Mouse (Mus musculus): ENCODE measurements around the gene Trim9.
A peak's percentile ranks its signal among the peaks of the same experiment; 100 is the strongest.

Trim9 gene

GRCm38 (mm10) chr12:70347202-70347841 lies at the start of gene Trim9:
Trim9 (minus strand) TSS chr12:70347614.
- peak; percentile 97 for DNase-seq (ENCODE audit: low spot score)

DNA sequence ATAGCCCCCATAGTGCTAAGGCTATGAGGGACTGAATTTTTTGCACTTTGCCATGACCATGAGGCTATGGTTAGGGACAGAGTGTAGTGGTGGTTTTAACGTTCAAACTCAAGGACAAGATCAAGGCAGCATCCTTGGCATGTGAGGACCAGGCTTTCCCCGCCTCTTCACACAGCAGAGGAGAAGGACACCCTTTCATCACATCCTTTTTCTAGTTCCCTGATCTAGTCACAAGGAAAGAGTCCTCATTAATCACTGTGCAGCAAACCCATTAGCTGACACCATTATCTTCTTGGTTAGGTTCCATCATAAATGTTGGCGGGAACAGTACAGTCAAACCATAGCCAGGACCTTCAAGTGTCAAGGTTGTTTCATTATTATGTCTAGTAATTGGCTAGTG lies 47.6 kb upstream of the Trim9 start:
- DNase-seq (ENCODE audit: low spot score), result no peak

- DNase-seq (ENCODE audit: low spot score), result no peak
These were observed 43.8 kb upstream of the Trim9 start for GRCm38 (mm10) chr12:70391236-70391635.

DNA sequence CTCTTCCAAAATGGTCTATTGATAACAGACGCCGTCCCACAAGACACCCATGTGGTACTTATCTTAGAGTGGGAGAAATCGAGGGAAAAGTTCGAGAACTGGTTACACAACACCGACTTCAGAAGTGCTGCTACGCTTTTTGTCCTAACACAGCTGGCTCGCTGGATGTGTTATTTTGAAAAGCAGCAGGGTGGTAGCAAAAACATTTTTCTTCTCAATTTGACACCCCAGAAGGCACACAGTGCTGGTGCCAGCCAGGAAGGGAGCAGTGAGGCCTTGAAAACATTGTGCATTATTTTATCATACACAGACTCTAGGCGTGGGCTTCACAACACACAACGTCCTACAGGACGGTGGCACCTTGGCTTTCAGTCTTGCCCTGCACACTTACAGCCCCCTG lies 27.6 kb upstream of the Trim9 start:
- DNase-seq (ENCODE audit: low spot score), result no peak

GRCm38 (mm10) chr12:70372874-70373273 lies 25.5 kb upstream of the Trim9 start:
- DNase-seq (ENCODE audit: low spot score), result peak; percentile 49

DNA sequence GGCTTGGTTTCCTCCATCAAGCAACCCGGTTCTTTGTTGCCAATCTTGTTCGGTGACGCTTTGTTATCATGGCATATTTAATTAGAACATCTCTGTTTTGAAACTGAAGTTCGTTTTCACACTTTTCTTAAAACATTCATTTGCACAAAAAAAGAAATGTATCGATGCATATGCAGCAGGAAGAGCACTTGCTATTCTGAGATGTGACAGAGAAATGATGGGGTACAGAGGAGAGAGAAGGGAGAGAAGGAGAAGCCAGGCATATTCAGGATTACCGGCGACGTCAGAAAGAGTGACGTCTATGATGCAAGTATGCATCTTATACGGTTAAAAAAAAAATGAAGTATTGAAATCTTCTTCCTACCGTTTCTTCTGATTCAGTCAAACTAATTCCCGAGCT lies 21.9 kb upstream of the Trim9 start:
- no peak for DNase-seq (ENCODE audit: low spot score)

- DNase-seq (ENCODE audit: low spot score), result no peak
These were observed 21.4 kb upstream of the Trim9 start for GRCm38 (mm10) chr12:70368820-70369219.

DNA sequence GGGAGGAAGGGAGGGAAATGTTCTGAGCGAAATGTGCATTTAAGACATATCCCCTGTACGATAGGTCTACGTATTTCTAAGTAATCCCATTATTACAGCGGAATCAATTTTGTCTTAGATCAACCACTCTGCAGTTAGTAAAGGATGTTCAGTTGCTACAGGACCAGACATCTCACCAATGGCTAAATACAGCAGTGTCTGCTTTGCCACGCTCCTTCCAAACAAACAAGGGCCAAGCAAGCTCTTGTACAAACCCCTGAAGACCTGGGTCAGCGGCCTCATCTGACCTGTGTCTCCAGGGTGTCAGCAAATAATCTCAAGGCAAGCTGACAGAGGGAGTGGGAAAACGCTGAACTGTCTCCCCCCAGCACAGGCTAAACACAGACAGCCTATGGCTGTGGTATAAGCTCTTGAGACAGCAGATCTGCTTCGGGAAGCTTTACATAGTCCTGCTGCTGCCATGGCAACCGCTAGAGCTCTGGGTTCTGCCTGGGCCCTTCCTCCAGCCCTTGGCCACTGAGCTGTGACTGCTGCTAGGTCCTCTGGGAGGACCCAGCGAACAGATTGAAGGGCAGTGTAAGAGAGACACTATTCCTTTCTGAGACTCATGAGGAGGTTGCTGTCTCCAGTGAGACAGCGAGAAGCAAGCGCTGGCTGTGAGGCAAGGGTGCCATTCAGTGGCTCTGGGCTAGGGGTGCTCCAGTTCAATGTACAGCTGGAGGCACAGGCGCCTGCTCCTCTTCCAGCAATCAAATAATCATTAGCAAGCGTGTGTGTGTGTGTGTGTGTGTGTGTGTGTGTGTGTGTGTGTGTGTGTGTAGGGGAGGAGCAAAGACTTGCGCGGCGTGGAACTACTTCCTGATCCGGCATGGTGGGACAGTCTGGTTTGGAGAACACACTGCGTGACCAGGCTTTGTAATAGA lies 20.2 kb upstream of the Trim9 start:
- DNase-seq (ENCODE audit: low spot score), result peak; percentile 70

DNA sequence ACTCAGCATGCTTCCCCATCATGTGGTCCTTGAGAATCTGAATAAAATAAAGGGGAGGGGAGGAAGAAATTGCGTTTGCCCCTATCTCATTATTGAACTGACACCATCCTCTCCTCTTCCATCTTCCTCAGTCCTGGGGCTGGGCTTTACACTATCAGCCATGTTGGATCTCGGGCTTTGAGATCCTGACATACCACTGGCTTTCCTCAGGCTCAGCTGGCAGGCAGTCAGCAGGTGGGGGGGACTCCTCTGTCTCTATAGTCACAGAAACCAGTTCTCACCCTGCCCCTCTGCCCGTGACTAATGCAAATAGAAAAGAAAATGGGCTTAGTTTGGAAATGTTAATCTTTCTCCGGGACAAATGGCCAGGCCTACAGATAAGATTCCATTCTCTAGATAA lies 15.6 kb upstream of the Trim9 start:
- no peak for DNase-seq (ENCODE audit: low spot score)

DNA sequence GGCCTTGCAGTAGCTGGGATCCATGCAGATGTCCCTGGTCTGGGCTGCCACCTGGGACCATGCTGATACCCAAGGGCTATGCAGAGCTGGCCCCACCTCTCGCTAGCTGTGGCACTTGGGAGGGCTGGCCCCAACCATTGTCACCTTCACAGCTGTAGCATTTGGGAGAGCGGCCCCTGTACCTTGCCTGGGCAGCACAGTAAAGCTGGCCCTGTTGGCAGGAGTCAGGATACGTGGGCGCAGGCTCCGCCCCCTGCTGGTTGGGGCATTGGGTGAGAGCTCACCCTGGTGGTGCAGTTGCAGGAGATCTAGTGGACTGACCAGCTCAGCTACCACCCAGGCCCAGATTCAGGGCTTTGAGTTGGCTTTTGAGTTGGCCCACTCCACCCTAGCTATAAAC lies 12.9 kb upstream of the Trim9 start:
- no peak for DNase-seq (ENCODE audit: low spot score)

DNA sequence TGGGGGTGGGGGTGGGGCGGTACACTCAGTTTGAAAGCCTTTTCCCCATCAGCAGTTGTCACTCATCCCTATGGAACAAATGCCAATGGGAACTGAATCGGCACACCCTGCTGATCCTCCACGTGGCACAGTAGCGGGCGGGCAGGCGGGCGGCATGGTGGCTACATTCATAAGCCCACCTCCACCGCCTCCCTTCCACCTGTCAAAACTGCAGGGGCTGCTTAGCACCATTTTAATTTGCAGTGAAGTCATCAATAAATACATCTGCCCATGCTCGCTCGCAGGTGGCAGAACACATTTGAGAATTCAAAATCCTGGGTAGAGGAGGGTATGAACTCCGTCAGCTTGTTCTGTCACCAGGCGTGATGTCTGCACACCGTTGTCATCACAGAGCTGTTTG lies 12.0 kb upstream of the Trim9 start:
- no peak for DNase-seq (ENCODE audit: low spot score)

DNA sequence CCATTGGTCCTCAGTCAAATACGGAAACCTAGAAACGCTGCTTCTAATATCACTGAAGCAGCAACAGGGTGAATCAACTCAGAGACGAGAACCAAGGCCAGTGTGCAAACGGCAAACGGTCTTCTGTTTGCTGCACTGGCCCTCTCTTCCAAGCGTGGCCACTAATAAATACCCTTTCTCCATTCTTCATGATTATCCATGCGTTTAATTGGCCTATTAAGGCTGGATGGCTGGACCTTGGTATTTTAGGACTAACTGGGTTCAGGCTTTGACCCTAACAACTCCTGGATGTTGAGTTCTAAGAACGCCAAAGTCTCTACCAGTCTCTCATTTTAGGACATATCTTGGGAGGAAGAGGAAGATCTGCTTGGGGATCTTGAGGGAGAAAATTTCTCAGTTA lies 7.5 kb upstream of the Trim9 start:
- no peak for DNase-seq (ENCODE audit: low spot score)

DNA sequence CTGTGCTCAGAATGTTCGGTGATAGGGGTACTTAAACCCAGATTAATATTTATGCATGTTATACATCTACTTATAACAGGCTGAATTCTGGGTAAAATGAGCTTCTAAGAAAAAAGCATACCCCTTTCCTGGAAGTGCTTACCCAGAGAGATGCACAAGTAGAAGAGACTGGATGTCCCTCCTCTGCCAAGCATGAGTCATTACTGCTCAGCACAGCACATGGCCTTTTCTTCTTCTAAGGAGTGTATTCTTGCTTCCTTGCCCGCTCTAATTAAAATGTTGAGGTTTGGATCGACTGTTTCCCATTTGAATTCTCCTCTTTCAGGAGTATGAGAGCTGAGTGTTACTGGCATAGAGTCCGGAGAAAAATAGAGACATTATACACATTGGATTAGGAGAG lies 3.1 kb upstream of the Trim9 start:
- DNase-seq (ENCODE audit: low spot score), result no peak

GRCm38 (mm10) chr12:70349788-70350187 lies 2.4 kb upstream of the Trim9 start:
- DNase-seq (ENCODE audit: low spot score), result no peak

DNA sequence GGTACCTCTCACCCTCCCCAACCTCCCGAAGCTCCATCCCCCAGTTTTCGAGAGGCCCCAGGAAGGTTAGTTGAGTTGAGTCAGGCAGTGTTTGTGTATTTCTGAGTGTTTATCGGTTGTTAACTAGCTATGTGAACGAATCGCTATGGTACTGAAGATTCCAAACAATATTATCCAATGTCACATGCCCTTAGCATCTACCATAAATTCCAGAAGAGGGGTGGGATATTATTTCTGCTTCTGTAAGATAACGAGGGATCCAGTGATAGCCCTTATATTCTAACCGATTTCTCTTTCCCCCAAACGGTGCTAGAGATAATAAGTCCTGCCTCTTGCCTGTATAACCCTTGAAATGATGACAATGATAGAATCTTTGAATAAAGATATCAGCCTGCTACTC lies 612 bp upstream of the Trim9 start:
- no peak for DNase-seq (ENCODE audit: low spot score)

DNA sequence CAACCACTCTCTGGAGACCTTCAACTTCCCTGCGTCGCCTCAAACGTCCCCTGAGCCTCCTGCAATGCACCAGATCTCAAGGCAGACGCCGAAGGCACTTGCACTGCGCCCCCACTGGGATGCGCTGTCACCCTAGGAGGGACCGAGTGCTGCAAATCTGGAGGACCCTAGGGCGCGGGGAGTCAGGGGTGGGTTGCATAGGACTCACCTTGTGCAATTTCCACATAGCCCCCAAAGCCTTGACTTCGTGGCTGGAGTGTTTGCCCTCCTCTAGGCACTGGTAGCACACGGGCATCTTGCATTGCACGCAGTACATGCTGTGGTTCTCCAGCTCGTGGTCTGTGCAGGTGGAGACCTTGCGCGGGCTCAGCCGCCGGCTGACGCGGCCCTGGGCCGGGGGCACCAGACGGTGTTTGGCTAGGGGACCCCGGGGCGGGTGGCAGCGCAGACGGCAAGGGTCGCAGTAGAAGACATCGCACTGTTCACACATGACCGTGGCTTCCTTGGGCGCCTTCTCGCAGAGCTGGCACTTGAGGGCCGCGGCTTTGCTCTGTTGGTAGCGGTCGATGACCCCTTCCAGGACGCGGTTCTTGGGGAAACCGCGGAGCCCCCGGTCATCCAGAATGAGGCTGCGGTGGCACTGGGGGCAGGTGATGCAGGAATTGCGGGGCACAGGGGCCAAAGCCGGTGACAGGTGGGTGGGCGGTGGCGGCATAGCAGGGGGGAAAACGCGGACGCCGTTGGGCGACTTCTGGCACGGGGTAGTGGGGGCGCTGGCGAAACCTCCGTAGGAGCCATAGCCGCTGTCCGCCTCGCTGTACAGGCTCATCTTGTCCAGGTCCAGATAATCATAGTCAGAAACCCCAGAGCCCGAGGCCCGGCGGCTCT lies 1.0 kb downstream of the Trim9 start:
- DNase-seq (ENCODE audit: low spot score), result no peak

DNA sequence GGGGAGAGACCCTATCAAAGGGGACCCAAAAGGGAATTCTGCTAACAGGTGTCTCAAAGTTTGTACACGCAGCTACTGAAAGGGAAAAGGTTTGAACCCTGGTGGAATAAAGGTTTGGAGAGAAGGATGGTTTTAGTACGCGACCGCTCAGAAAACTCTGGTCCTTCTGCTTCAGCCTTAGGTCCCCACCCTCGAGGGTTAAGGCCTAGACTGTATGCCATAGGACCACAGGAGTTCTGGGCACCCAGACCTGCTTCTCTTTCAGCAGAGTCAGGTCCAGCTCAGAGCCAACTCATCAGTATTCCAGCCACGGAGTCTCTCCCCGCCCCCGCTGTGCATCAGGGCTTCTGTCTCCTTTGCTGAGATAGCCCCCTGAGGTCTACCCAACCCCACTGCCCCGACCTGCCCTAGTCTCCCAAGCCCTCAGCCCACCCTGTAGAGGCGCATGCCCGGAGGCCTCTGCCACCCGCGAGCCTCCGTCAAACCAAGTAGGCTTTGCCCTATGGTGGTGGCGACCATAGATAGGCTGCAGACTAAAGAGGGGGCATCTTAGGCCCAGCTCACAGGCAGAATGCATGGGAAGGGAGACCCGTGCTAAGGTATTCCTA lies 1.8 kb downstream of the Trim9 start:
- no peak for DNase-seq (ENCODE audit: low spot score)

DNA sequence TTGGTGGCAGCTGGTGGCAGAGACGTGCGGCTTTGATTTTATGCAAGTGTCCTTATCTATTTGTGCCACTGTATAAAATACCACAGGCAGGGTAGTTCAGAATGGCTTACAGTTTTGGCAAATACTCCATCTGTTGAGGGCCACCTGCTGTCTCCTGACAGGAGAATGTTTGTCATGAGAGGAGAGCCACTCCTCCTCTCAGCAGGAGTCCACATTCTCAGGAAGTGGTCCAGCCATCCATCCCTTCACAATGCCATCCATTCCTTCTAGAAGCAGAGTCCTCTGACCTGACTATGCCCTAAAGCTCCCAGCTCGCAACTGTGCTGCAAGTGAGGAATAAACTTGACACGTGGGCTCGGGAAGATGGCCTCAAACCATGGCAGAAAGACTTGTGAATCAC lies 12.2 kb downstream of the Trim9 start:
- no peak for DNase-seq (ENCODE audit: low spot score)

GRCm38 (mm10) chr12:70333253-70333805 lies 14.1 kb downstream of the Trim9 start:
- DNase-seq (ENCODE audit: low spot score), result no peak

- DNase-seq (ENCODE audit: low spot score), result no peak
These were observed 18.4 kb downstream of the Trim9 start for GRCm38 (mm10) chr12:70329059-70329458.

GRCm38 (mm10) chr12:70326956-70327355 lies 20.5 kb downstream of the Trim9 start:
- DNase-seq (ENCODE audit: low spot score), result no peak

- DNase-seq (ENCODE audit: low spot score), result no peak
These were observed 21.0 kb downstream of the Trim9 start for GRCm38 (mm10) chr12:70326393-70326792.

Data from left cerebral cortex, adult 11 months (tissue).